Mouse (Mus musculus) adrenal gland, postnatal 14 days (tissue): ENCODE measurements around the gene Olfr397. TPM values are rescaled to one million over a fixed set of nuclear protein-coding genes. Genes with fewer than 3 reads are reported as not detected.

Experiments
- DNase-seq: peaks from one replicate; pipeline ENCODE4 v3.0.0; 2021; ENCODE audit warnings: mixed read lengths
- long read RNA-seq, 2 experiments: library from polyadenylated mRNA; stranded (forward); transcript quantifications; one replicate each; pipeline ENCODE4 v2.0.0; 2021
- total RNA-seq: library from RNA; stranded (reverse); gene quantifications from 2 replicates; pipeline ENCODE4 v1.2.3, GENCODE M21; 2021

Gene Olfr397
- total RNA-seq = not detected in 2 replicates
- long read RNA-seq, experiment 1 = 0 reads
- long read RNA-seq, experiment 2 = 0 reads

- DNase-seq = no peak
These were observed at the start of gene Olfr397 for GRCm38 (mm10) chr11:73960517-73960916. Olfr397 (plus strand) TSS chr11:73960817.

- no peak for DNase-seq
These were observed 24.2 kb upstream of the Olfr397 start, which contains the start of gene Olfr23 for GRCm38 (mm10) chr11:73936377-73936776. Olfr23 (plus strand) TSS chr11:73936677.

GRCm38 (mm10) chr11:73990307-73990706 is 29.7 kb downstream of the Olfr397 start, which contains the start of gene Olfr398:
Olfr398 (minus strand) TSS chr11:73990407.
- no peak for DNase-seq

GRCm38 (mm10) chr11:73993115-73993514 is 32.5 kb downstream of the Olfr397 start:
- no peak for DNase-seq

Other genes with a start within 250 kb of the Olfr397 start
- gene Olfr389, start 180.1 kb upstream of the Olfr397 start, total RNA-seq = not detected in 2 replicates
- gene Olfr390, start 177.9 kb upstream of the Olfr397 start, total RNA-seq = not detected in 2 replicates
- gene Olfr391-ps, start 157.8 kb upstream of the Olfr397 start, total RNA-seq = not detected in 2 replicates
- not detected in 2 replicates for gene Olfr392, start 143.8 kb upstream of the Olfr397 start, total RNA-seq
- not detected in 2 replicates for gene Olfr393, start 109.4 kb upstream of the Olfr397 start, total RNA-seq
- gene Olfr394, start 70.0 kb upstream of the Olfr397 start, total RNA-seq = not detected in 2 replicates
- gene Olfr395, start 51.5 kb upstream of the Olfr397 start, total RNA-seq = not detected in 2 replicates
- not detected in 2 replicates for gene Olfr23, start 24.1 kb upstream of the Olfr397 start, total RNA-seq
- not detected in 2 replicates for gene Olfr398, start 29.6 kb downstream of the Olfr397 start, total RNA-seq
- not detected in 2 replicates for gene Olfr139, start 95.7 kb downstream of the Olfr397 start, total RNA-seq
- gene Olfr399, start 95.8 kb downstream of the Olfr397 start, total RNA-seq = not detected in 2 replicates
- not detected in 2 replicates for gene Zfp616, start 109.1 kb downstream of the Olfr397 start, total RNA-seq
- gene Olfr401, start 152.9 kb downstream of the Olfr397 start, total RNA-seq = not detected in 2 replicates
- gene Olfr402, start 192.7 kb downstream of the Olfr397 start, total RNA-seq = not detected in 2 replicates
- gene Olfr403, start 225.4 kb downstream of the Olfr397 start, total RNA-seq = not detected in 2 replicates